Mouse (Mus musculus) forebrain, postnatal 0 days (tissue): ENCODE data around the gene Pitpnm2. TPM values are rescaled to one million over a fixed set of nuclear protein-coding genes. Genes with fewer than 3 reads are reported as not detected.
A peak's percentile ranks its signal among the peaks of the same experiment; 100 is the strongest.

Experiments
- ATAC-seq: fragments of 200-750 bp; cut with Nextera tagmentation; 2 replicates; pipeline ENCODE4 v1.8.0; 2017; ENCODE audit warnings: mild to moderate bottlenecking, moderate library complexity
- DNase-seq: peaks from one replicate; pipeline ENCODE4 v3.0.0-alpha.2; 2015
- H3K27ac ChIP-seq: fragments of 300-500 bp; sonication (generic); 2 replicates; pipeline ENCODE4 v1.5.1; 2014; ENCODE audit warnings: low read depth, mild to moderate bottlenecking, antibody characterized with exemption, low read length, moderate library complexity, mixed read lengths
- H3K27me3 ChIP-seq: fragments of 300-500 bp; sonication (generic); 2 replicates; pipeline ENCODE4 v1.6.1; 2014; ENCODE audit warnings: mild to moderate bottlenecking, low read length, mixed read lengths; ENCODE audit not compliant: insufficient read depth
- H3K36me3 ChIP-seq: fragments of 300-500 bp; sonication (generic); 2 replicates; pipeline ENCODE4 v1.6.1; 2014; ENCODE audit warnings: mild to moderate bottlenecking, moderate library complexity; ENCODE audit not compliant: insufficient read depth
- H3K4me1 ChIP-seq: fragments of 300-500 bp; sonication (generic); 2 replicates; pipeline ENCODE4 v1.6.1; 2014; ENCODE audit warnings: antibody characterized with exemption; ENCODE audit not compliant: insufficient read depth
- H3K4me2 ChIP-seq: fragments of 300-500 bp; sonication (generic); 2 replicates; pipeline ENCODE4 v1.6.1; 2014; ENCODE audit warnings: low read depth, mild to moderate bottlenecking, moderate library complexity
- H3K4me3 ChIP-seq: fragments of 300-500 bp; sonication (generic); 2 replicates; pipeline ENCODE4 v1.5.1; 2014; ENCODE audit warnings: low read depth, low read length, mixed read lengths
- H3K9ac ChIP-seq: fragments of 300-500 bp; sonication (generic); 2 replicates; pipeline ENCODE4 v1.6.1; 2014; ENCODE audit warnings: mild to moderate bottlenecking
- H3K9me3 ChIP-seq: fragments of 300-500 bp; sonication (generic); 2 replicates; pipeline ENCODE4 v1.6.1; 2016; ENCODE audit warnings: low read length
- CTCF ChIP-seq: sonication (generic); IDR thresholded peaks from 2 replicates; pipeline ENCODE4 v1.5.1; 2016; ENCODE audit warnings: antibody characterized with exemption, control low read depth, low read depth
- WGBS: fragments of 180-500 bp; shearing (Covaris S2); extraction: QIAGEN DNeasy Blood & Tissue Kit; methylation state at CpG from one replicate; pipeline ENCODE4 v1.1.7; 2014; 5-methylcytosine and 5-hydroxymethylcytosine counted together
- polyA plus RNA-seq: library from polyadenylated mRNA; unstranded; fragments of >200 nt; fragmentation: Nextera tagmentation; extraction: Ambion mirVana; gene quantifications from 2 replicates; pipeline ENCODE4 v1.2.1, GENCODE M21; 2015
- total RNA-seq: library from RNA; depleted of rRNA; stranded (reverse); fragments of >200 nt; gene quantifications from 2 replicates; pipeline ENCODE4 v1.2.3, GENCODE M21; 2014

The Pitpnm2 gene
- total and polyA plus RNA-seq, 2 experiments from 2014 or later = 10.1 to 38.4 TPM

DNA sequence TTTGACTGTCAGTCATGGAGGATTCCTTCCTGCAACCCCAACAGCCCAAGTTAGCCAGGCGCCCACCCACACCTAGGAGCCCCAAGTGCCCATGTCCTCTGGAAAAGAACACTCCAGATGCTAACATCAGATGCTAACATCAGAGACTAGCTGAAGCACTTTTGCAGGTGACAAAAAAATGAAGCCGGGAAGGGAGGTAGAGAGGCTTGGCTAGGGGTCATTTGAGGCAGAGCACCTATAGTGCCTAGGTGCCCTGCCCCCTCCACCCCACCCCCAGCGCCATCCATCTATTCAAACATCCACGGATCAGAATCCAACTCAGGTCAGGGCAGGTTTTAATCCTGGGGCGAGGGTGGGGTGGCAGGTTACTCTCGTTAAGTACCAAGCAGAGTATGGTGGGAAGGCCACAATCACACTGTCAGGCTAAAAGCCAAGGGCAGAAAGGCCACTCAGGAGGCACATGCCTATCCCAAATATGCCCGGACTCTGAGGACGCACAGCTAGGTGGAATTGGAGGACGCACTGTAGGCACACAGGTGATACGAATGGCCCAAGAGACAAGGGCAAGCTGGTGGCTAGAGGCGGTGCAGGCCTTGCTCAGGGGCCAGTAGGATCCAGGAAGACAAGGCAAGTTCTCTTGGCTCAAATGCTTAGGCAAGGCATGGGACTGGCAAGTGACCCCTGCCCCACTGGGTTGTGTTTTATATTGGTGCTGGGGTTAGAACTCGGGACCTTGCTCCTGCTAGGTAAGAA, 155.5 kb downstream of the Pitpnm2 start:
- Histone ChIP-seq H3K27me3 (no peaks in the 10 kb centered on the region), H3K36me3 (peaks cover 5% of the 10 kb centered on the region; the same call in 1 of the 2 replicates), H3K4me1 (no peaks in the 10 kb centered on the region), H3K4me3 (no peak overlapping the region), H3K4me2 (0 out of 2 replicates have a peak overlapping the region, but pooled peaks have one; percentile 63), H3K27ac (no peak overlapping the region), H3K9ac (no peak overlapping the region), H3K9me3 (no peaks in the 10 kb centered on the region)
- no peak for DNase-seq
- no peak for ATAC-seq
- 81% methylated on average over 12 of the region's 12 CpGs for WGBS
- TF ChIP-seq CTCF = no peak

DNA sequence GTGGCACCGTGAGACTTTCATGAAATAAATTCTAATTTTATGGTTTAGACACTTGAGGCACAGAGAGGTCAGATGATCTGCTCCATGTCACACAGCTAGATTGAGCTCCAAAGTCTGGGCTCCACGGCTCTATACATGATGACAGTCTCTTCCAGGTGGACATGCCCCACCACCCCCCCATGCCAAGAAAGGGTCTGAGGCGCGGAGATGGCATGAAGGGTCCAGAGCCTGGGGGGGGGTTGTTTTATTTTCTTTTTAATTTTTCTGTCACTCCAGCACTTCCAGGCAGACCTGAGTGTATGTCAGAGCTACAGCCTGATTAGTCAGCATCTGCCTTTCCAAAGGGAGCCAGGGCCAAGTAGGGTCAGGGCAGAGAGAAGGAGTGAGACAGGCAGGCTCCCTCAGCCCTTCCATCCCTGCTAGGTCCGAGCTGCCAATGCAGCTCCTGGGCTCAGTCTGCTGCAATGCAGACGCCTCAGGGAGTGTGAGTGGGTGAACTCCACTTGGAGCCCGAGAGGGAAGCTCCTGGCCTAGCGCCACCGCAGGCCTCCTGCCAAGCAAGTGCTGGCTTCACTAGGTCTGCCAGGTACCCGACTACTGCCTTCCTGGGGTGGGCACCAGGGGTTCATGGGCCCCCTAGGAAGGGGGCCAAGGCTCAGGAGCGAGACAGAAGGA, 156.3 kb downstream of the Pitpnm2 start:
- no peak for TF ChIP-seq CTCF
- peaks cover 5% of the 10 kb centered on the region; the same call in 1 of the 2 replicates for H3K36me3 ChIP-seq
- no peak overlapping the region for H3K27ac ChIP-seq
- no peaks in the 10 kb centered on the region for H3K27me3 ChIP-seq
- H3K4me2 ChIP-seq = no peak overlapping the region
- peak; percentile 32 for DNase-seq
- H3K4me3 ChIP-seq = no peak overlapping the region
- H3K9ac ChIP-seq = no peak overlapping the region
- H3K9me3 ChIP-seq = no peaks in the 10 kb centered on the region
- 57% methylated on average over 11 of the region's 11 CpGs for WGBS
- H3K4me1 ChIP-seq = no peaks in the 10 kb centered on the region
- ATAC-seq = no peak

DNA sequence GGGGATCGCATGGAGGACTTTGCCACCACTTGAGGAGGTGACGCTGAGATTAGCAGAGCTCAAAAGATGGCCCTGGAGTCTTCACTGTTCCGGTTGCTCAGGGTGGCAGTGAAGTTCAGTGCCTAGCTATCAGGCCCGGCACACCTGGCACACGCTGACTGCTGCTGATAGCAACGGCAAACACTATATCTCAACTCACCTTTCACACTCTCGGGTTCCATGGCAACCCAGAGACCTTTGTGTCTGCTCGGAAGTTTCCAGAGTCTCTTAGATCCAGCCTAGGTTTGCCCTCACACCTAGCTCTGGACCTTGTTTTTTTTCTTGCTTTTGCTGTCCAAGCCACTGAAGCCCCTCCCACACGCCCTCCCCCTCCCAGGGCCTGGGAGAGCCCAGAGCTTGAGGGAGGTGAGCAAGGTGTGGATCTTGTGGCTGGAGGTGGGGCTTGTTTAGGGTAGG, 157.6 kb downstream of the Pitpnm2 start:
- no peak overlapping the region for H3K4me2 ChIP-seq
- H3K4me1 ChIP-seq = no peaks in the 10 kb centered on the region
- no peak overlapping the region for H3K4me3 ChIP-seq
- DNase-seq (no peak), ATAC-seq (no peak)
- no peak overlapping the region for H3K9ac ChIP-seq
- no peaks in the 10 kb centered on the region for H3K9me3 ChIP-seq
- no peak for TF ChIP-seq CTCF
- H3K27ac ChIP-seq = no peak overlapping the region
- H3K36me3 ChIP-seq = peaks cover 5% of the 10 kb centered on the region; the same call in 1 of the 2 replicates
- 65% methylated on average over 9 of the region's 9 CpGs for WGBS
- H3K27me3 ChIP-seq = no peaks in the 10 kb centered on the region

DNA sequence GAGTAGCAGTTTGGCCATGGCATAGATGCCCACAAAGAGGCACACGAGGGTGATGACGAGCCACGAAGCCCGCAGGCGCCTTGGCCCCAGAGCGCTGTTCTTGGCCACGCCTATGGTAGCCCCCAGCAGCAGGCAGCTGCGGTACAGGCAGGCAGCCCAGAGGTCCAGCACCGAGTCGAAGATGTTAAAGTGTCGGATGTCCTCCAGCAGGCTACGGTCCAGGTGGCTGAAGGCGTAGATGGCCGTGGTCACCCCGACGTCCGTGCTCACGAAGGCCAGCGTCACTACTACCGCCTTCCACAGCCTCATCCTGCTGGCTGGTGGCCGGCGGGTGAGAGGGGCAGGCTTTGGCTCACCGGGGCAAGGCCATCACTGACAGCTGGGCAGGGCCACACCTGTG, 159.7 kb downstream of the Pitpnm2 start:
- H3K9ac ChIP-seq = no peak overlapping the region
- WGBS = 87% methylated on average over 23 of the region's 23 CpGs
- DNase-seq (no peak), ATAC-seq (no peak)
- H3K27ac ChIP-seq = no peak overlapping the region
- H3K4me3 ChIP-seq = no peak overlapping the region
- H3K9me3 ChIP-seq = no peaks in the 10 kb centered on the region
- no peak overlapping the region for H3K4me2 ChIP-seq
- no peaks in the 10 kb centered on the region for H3K4me1 ChIP-seq
- no peak for TF ChIP-seq CTCF
- peaks cover 5% of the 10 kb centered on the region; the same call in 1 of the 2 replicates for H3K36me3 ChIP-seq
- H3K27me3 ChIP-seq = no peaks in the 10 kb centered on the region

DNA sequence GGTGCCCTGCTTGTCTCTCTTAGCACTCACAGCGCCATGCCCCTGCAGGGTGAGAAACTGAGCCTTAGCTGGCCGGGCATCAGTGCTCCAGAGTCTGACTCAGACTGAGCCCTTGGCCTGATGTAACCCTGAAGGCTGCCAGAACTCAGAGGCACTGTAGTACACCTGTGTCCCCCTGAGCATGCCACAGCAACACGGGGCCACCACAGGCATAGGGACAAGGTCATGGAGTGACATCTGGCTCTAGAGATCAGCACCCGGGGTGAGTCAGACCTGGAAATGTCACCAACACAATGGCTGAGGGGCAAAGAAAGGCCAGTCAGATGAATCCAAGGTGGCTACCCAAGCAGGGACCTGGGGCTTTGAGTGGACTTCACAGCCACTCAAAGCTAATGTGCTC, 162.7 kb downstream of the Pitpnm2 start:
- Histone ChIP-seq H3K9ac (no peak overlapping the region), H3K36me3 (peaks cover 5% of the 10 kb centered on the region; the same call in 1 of the 2 replicates), H3K27me3 (no peaks in the 10 kb centered on the region), H3K27ac (no peak overlapping the region), H3K4me2 (no peak overlapping the region), H3K4me3 (no peak overlapping the region), H3K4me1 (no peaks in the 10 kb centered on the region), H3K9me3 (no peaks in the 10 kb centered on the region)
- DNase-seq = no peak
- no peak for ATAC-seq
- TF ChIP-seq CTCF = no peak
- 78% methylated on average over 4 of the region's 4 CpGs for WGBS

DNA sequence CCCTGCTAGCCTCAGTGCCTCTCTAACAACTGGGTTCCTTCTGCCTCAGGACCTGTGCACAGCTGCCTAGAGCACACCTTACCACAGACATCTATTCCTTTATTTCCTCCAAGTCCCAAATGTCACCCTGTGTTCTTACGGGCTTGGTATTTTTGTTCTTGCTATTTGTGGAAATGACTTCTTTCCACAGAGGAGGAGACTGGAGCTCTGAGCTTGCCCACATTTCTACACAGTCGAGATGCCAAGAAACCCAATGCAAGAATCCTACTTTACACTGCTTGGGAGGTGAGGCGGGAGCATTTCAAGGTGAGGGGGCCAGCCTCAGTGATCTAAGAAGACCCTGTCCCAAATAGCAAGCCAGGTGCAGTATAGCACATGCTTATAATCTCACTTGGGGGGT, 164.0 kb downstream of the Pitpnm2 start:
- Histone ChIP-seq H3K36me3 (peaks cover 5% of the 10 kb centered on the region; the same call in 1 of the 2 replicates), H3K9ac (no peak overlapping the region), H3K27me3 (no peaks in the 10 kb centered on the region), H3K9me3 (no peaks in the 10 kb centered on the region), H3K4me3 (no peak overlapping the region), H3K27ac (no peak overlapping the region), H3K4me1 (no peaks in the 10 kb centered on the region), H3K4me2 (no peak overlapping the region)
- ATAC-seq (no peak), DNase-seq (no peak)
- TF ChIP-seq CTCF = no peak
- WGBS = 67% methylated on average over 3 of the region's 3 CpGs
